Mouse (Mus musculus) subcutaneous adipose tissue, adult 2 months (tissue): ENCODE results near the gene Vil1. TPM values are rescaled to one million over a fixed set of nuclear protein-coding genes. Genes with fewer than 3 reads are reported as not detected.

Experiments
- polyA plus RNA-seq: library from polyadenylated mRNA; depleted of rRNA; stranded (reverse); fragments of >200 nt; gene quantifications from 2 replicates; pipeline ENCODE4 v1.2.3, GENCODE M21; 2012; ENCODE audit warnings: low replicate concordance; rRNA removed

The Vil1 gene
- polyA plus RNA-seq, result 0.45 and 0.99 TPM in 2 replicates

DNA sequence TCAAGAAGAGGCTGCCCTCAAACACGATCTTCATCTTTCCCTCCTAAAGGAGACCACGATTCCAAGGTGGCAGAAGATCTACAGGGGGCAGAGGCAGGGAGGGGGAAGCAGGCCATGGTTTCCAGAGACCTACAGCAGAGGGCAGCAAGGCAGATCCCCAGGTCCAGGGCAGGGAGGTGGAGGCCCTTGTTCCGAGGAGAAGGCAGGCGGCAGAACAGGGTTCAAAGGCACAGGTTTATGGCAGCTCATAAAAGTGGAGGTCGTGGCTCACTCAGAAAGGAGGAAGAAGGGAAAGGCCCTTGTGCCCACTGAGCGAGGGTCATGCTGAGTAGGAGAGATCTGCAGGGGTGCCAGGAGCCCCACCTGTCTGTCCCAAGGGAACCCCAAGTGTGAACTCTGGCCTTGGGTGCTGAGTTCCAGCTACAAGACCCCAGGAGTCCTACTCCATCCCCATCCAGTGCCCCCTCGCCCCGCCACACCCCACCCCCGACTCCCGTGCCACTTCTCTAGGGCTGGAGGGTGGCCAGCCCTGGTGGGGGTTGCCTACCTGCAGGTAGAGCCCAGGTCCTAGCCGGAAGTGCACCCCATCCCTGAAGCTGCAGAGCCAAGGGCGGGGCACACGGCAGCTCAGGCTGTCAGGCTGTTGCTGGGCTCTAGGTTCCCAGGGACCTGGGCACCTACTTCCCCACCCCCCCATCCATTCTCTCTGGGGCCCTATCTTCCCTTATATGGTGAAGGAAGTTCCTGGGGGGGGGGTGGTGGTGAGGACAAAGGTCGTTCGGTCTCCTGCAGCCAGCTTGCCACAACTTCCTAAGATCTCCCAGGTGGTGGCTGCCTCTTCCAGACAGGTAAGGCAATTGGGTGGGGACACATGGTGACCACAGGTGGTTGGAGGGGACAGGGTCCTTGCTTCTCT, at the start of gene Vil1:
TSS of gene Vil1 (plus strand) at position 788 of the 916 bp plus-strand sequence.

DNA sequence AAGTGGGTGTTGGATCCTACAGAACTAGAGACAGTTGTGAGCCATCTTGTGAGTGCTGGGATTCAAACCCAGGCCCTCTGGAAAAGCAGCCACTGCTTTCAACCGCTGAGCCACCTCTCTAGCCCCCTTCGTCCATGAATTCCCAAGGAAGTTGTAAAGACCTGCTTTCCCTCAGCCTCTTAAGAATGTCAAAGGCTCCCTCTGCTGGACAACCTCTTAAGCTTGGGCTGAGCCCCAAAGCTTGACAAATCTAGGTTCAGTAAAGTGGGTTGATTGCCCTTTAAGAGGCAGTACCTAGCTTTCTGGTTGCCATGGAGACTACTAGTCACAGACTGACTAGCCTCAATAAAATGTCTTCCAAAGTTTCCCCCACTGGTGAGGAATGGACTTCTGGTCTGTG, 47.4 kb upstream of the Vil1 start, which contains the start of gene Catip:
TSS of gene Catip (plus strand) at position 297 of the 400 bp plus-strand sequence.

DNA sequence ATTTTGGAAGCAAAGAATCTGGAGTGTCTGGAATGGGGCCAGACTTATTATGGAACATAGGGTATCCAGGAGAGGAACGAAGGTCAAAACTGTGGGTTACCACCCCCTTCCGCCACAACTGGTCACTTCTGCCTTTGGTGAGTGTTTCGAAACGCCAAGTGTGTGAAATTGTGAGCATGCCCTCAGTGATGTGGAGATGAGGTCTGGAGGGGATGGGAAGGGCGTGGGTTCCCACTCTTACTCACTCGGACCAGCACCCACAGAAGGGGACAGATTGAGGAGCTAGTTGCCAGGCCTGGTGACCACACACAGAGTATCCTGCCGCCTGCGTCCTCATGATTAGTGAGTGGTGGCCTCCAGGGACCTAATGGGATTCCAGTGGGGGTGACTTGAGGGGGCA, 34.2 kb upstream of the Vil1 start, which contains the start of gene Slc11a1:
TSS of gene Slc11a1 (plus strand) at position 216 of the 400 bp plus-strand sequence.

DNA sequence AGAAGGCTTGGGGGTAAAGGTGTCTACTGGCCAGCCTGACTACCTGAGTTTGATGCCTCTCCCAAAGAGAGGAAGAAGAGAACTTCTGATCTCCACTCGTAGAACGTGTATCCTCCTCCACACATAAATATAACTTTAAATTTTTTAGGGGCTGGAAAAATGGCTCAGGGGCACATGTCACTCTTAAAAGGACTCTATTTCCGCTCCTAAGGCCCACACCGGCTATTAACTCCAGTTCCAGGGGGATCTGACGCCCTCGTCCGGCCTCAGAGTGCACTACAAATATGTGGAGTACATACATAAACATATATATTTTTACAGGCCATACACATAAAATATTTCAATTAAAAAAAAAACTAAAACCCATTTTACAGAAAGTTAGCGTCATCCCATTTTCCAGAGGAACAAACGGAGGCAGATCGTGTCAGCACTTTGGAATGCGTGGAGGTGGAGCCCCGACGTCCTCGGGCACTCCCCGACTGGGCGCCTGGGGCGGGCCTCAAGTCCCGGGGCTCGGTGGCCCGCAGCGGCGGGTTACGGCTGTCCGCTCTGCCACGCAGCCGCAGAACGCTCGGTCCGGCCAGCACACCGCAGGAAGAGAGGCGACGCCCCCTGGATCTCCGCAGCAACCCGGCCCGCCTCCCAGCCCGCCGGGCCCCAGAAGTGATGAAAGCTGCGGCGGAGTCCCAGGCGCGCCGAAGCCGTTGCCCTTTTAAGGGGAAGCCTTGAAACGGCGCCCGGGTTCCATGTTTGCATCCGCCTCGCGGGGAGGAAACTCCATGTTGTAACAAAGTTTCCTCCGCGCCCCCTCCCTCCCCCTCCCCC, 18.0 kb upstream of the Vil1 start, which contains the start of gene Ctdsp1:
TSS of gene Ctdsp1 (plus strand) at position 586 of the 825 bp plus-strand sequence.

Other genes starting within 250 kb of the Vil1 start
- gene Cxcr1, start 214.7 kb upstream of the Vil1 start, polyA plus RNA-seq, result not detected in 2 replicates
- gene Arpc2, start 173.3 kb upstream of the Vil1 start, polyA plus RNA-seq, result 130 and 154 TPM in 2 replicates
- gene Gpbar1, start 130.8 kb upstream of the Vil1 start, polyA plus RNA-seq, result 0.29 and 1.5 TPM in 2 replicates
- gene Aamp, start 124.6 kb upstream of the Vil1 start, polyA plus RNA-seq, result 174 and 184 TPM in 2 replicates
- 64.7 and 99.9 TPM in 2 replicates for gene Pnkd, start 124.4 kb upstream of the Vil1 start, polyA plus RNA-seq
- gene Tmbim1, start 103.8 kb upstream of the Vil1 start, polyA plus RNA-seq, result 198 and 343 TPM in 2 replicates
- 2.1 and 2.8 TPM in 2 replicates for gene Catip, start 47.3 kb upstream of the Vil1 start, polyA plus RNA-seq
- 67.9 and 69.7 TPM in 2 replicates for gene Slc11a1, start 34.2 kb upstream of the Vil1 start, polyA plus RNA-seq
- 134 and 200 TPM in 2 replicates for gene Ctdsp1, start 17.9 kb upstream of the Vil1 start, polyA plus RNA-seq
- 15.8 and 31.4 TPM in 2 replicates for gene Cnot9, start 96.7 kb downstream of the Vil1 start, polyA plus RNA-seq
- gene Plcd4, start 133.5 kb downstream of the Vil1 start, polyA plus RNA-seq, result 0.13 and 0.57 TPM in 2 replicates
- gene Usp37, start 134.9 kb downstream of the Vil1 start, polyA plus RNA-seq, result 3.1 and 7.2 TPM in 2 replicates
- gene Zfp142, start 178.9 kb downstream of the Vil1 start, polyA plus RNA-seq, result 9.1 and 28.9 TPM in 2 replicates
- gene Bcs1l, start 178.9 kb downstream of the Vil1 start, polyA plus RNA-seq, result 30.8 and 30.9 TPM in 2 replicates
- gene Rnf25, start 192.0 kb downstream of the Vil1 start, polyA plus RNA-seq, result 64.1 and 96.1 TPM in 2 replicates
- gene Stk36, start 192.1 kb downstream of the Vil1 start, polyA plus RNA-seq, result 2.4 and 6.3 TPM in 2 replicates